Mouse (Mus musculus) left cerebral cortex, postnatal 14 days (tissue): ENCODE measurements at regions not wholly inside any gene's neighbourhood (a gene's known extent, or its start where the extent isn't known, plus 50 kb on each side); places are given as distances from the start of the nearest gene placed in this dataset.
A peak's percentile ranks its signal among the peaks of the same experiment; 100 is the strongest.

Source experiments
- DNase-seq, 2 experiments: peaks; one replicate each; pipeline ENCODE4 v3.0.0; 2021 to 2022; ENCODE audit warnings: low spot score in 2 of 2, mixed read lengths in 1 of 2
- intact Hi-C: fragments of 180-260 bp; cut with DNase I; formaldehyde crosslinking; loops from one replicate; pipeline ENCODE4 v1.15.1; 2025

DNA sequence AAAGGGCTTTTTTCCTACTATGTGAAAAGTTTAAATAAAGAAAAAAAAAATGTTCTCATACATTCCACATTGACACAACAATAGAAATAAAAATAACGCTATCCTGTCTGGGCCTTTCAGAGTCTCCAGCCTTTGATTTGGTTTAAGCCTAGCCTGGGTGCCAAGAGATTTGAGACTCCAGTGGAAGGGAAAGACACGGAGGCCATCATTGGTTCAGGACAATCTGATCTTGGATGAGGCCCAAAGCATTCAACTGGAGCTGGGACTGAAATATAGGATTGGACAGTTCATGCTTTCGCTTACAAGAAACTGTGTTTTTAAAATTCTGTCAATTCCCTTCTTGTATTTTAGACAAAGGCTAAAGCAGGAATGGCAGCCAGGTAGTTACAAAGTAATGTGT is 294.7 kb upstream of the Cited2 start:
- no peak for DNase-seq
- intact Hi-C loops: no loop called here

GRCm38 (mm10) chr10:17431068-17431467 is 291.9 kb upstream of the Cited2 start:
- DNase-seq: no peak
- intact Hi-C loops: no loop called here

DNA sequence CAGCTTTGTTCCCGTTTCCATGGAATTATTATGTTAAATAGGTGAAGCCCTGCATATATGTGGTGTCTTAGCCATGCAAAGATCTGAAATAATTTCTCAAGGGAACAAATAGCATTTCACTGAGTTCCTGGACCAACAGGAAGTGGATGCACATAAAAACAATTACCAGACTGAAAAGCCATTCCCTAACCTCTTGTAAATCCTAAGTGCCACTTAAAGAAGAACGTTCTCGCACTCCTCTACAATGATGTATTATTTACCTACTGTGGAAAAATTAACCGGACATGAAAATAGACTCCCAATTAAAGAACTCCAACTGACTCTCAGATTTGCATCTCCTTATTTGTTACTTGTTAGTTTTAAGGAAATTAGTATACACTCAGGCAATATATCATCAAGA is 288.9 kb upstream of the Cited2 start:
- no peak for DNase-seq
- intact Hi-C loops: no loop called here

GRCm38 (mm10) chr10:17450240-17450639 is 272.8 kb upstream of the Cited2 start:
- DNase-seq: no peak

DNA sequence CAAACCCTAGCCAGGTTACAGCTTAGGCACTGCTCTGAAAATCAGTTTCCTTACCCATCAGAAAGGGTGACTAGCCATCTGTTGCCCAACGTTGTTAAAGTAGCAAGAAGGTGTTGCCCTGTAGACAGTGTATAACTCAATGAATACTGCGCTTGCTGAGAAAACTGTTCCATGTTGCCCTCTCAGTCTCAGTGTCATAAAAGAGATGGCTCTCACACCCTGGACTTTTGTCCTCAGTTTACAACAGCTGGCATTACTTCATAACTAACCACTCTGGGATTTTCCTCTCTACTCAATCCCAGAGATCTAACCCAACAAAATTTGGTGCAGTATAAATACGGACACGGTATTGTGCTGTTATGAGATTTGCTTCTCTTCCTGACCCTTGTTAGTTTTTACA is 252.1 kb upstream of the Cited2 start:
- no peak for DNase-seq
- intact Hi-C loops: no loop called here

More at GRCm38 (mm10) chr10:17450240-17450639, 272.8 kb upstream of the Cited2 start:
- intact Hi-C loops: no loop called here

GRCm38 (mm10) chr10:17472536-17472935 is 250.5 kb upstream of the Cited2 start:
- intact Hi-C loops: no loop called here
- DNase-seq: no peak

DNA sequence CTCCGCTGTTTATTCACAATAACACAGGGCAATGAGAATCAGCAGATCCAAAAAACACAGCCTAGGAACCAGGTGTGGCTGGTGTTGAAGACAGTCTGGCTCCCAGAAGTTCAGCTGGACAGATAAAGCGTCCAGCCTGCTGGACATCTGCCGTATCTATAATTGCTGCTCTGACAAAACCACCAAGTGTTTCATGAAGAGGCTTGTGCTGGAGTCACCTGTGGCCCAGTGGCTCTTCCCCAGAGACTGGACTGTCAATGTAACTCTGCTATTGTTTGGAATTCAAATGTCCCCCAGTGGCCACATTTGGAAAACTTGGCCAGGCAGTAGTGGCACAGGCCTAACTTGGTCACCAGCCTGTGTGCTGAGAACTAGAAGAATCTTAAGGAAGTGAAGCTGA is 247.0 kb upstream of the Cited2 start:
- intact Hi-C loops: no loop called here
- DNase-seq: no peak

DNA sequence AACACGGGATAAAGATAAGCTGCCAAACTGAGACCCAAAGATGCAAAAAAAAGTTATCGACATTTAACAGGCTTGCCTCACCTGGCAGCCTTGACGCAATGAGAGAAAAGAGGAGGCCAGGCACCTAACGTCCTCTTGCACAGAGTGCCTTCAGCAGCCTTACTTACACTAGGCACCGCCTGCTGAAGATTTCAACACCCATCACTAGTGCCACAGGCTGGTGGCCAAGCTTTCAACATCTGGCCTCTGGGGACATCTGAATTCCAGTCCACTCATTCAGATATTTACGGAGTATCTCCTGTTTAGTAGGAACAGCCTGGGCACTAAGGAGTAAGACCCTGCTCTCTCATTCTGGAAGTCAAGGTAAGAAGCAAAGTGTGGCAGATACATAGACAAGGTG is 246.3 kb upstream of the Cited2 start:
- intact Hi-C loops: no loop called here
- DNase-seq: no peak

GRCm38 (mm10) chr10:17478761-17479632 is 244.0 kb upstream of the Cited2 start:
- intact Hi-C loops: no loop called here
- no peak for DNase-seq

DNA sequence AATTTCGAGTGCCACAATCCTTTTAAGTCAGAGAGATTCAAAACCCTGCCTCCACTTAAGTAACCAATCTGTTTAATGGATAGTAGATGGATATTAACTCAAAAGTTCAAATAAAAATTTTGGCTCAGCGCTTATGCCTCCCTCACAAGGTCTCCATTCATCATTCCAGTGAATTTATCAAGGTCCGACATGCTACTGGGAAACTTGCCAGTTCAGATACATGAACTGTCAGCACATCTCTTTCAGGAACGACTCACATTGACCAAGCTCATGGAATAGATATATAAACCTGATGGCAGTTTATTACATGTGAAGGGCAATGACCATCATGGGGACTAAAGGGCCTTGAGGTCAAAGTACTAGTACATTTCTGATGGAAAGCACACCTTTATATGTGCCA is 240.3 kb upstream of the Cited2 start:
- intact Hi-C loops: no loop called here

DNA sequence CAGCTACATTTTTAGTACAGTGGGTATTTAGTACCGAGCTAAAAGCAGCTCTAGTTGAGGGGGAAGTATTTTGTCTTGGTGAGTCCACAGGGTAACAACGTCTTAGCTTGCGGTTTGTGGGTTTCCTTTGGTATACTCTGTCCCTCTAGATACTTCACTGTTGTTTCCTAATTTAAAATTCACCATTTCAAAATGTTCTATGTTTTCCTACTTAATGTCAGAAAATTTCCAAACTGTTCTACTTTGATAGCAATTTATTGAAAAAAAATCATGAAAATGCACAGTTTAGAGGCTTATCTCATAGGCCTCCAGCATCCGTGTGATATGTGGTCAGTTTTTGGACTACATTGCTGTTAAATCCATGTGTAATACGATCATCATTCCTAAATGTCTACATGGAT is 238.0 kb upstream of the Cited2 start:
- intact Hi-C loops: no loop called here
- peak in 1 of 2 experiments; percentile 12 for DNase-seq

More for the DNA sequence above, 240.3 kb upstream of the Cited2 start:
- DNase-seq: no peak

- intact Hi-C loops: no loop called here
- DNase-seq: no peak
These were observed 237.5 kb upstream of the Cited2 start for GRCm38 (mm10) chr10:17485515-17485914.

- DNase-seq: peak in 1 of 2 experiments; percentile 5
- intact Hi-C loops: no loop called here
These were observed 237.0 kb upstream of the Cited2 start for GRCm38 (mm10) chr10:17486011-17486410.

DNA sequence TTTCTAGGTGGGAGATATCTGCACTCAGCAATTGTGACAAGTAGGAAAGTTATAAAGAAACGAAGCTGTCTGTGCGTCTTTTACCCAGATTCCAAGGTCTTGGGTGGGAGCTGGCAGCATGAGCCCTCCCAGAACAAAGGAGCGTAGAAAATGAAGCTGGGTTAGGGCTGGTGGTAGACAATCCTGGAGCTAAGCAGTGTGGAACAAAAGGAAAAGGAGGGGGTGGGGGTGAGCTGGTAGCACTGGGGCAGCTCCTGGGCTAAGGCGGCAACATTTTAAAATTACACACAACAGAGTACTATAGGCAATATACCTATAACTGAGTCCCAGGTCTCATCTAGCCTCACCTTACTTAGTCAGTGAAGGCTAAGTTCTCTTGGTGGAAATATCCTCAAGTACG is 235.6 kb upstream of the Cited2 start:
- intact Hi-C loops: no loop called here

GRCm38 (mm10) chr10:17491611-17492305 is 231.3 kb upstream of the Cited2 start:
- intact Hi-C loops: no loop called here

More for the DNA sequence above, 235.6 kb upstream of the Cited2 start:
- no peak for DNase-seq

GRCm38 (mm10) chr10:17493137-17493536 is 229.9 kb upstream of the Cited2 start:
- no peak for DNase-seq
- intact Hi-C loops: no loop called here

More at GRCm38 (mm10) chr10:17491611-17492305, 231.3 kb upstream of the Cited2 start:
- DNase-seq: no peak

DNA sequence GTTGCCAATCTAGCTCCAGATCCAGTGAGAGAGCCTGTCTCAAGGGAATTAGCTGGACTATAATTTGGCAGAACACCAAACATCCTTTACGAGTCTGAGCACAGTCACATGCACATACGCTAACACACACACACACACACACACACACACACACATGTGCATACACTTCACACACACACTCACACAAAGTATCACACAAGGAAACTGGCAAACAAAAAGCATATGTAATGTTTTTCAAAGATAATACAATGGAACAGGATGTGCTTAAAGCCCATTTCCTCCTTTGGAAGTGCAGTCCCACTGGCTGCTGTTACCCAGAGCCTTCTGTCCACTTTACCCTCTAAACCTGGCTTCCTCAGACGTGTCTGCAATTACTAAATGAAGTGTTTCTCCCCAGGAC is 226.2 kb upstream of the Cited2 start:
- DNase-seq: no peak
- intact Hi-C loops: no loop called here

GRCm38 (mm10) chr10:17510626-17511193 is 212.3 kb upstream of the Cited2 start:
- no peak for DNase-seq
- intact Hi-C loops: no loop called here

GRCm38 (mm10) chr10:17511779-17512335 is 211.2 kb upstream of the Cited2 start:
- intact Hi-C loops: no loop called here
- no peak for DNase-seq

- no peak for DNase-seq
- intact Hi-C loops: no loop called here
These were observed 210.5 kb upstream of the Cited2 start for GRCm38 (mm10) chr10:17512487-17512886.
